Mouse (Mus musculus): Measurements from ENCODE around the gene Scap.

DNA sequence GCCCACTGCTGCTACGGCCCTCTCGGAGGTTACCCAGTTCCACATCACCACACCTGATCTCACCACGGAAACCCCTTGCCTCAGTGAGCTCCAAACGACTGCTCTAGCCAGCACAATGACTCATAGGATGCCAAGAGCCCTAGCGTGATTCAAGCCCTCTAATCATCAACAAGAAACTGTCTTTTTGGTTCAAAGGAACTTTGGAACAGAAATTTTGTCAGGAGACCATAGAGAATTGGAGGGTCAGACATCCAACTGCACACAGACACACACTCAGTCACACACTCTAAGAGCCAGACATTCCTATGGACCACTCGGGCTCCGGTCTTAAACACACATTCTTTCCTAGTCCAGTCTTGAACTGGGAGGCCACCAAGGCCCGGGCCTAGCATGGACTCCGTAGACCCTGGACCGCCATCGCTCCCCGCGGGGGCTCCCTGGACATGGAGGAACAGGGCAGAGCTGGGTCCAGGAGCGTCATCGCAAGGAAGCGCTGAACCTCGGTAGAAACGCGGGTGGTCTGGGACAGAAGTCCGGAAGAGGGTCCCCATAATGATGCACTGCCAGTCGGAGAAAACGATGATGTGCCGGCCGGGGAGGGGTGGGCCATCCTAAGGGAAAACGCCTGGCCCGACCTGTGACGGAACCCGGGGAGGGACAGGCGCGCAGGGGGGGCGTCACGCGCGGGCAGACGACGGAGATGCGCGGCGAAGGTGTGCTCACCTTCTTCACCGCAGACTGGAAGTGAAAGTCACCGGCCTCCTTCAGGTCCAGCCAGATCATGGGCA lies 74.4 kb downstream of the Scap start:
- TF ChIP-seq POLR2A (IDR thresholded peaks at IDR 0.05; ENCODE audit: borderline replicate concordance, extremely low read depth, low read depth, low read length) (no peak; the same call in 1 of the 2 replicates), CTCF (IDR thresholded peaks at IDR 0.05; ENCODE audit: insufficient read depth, low read length) (no peak)

Data from lung, adult 2 months (tissue).